Mouse (Mus musculus) liver, embryonic 16.5 days (tissue): ENCODE results near the gene Vdac2. TPM values are rescaled to one million over a fixed set of nuclear protein-coding genes. Genes with fewer than 3 reads are reported as not detected.

ENCODE experiments used
- ATAC-seq: fragments of 200-750 bp; cut with Nextera tagmentation; 2 replicates; pipeline ENCODE4 v1.8.0; 2017; ENCODE audit warnings: low read depth, mild to moderate bottlenecking, moderate number of reproducible peaks, moderate library complexity
- H3K27ac ChIP-seq: fragments of 300-500 bp; sonication (generic); 2 replicates; pipeline ENCODE4 v1.5.1; 2014; ENCODE audit warnings: mild to moderate bottlenecking, low read length
- H3K27me3 ChIP-seq: fragments of 300-500 bp; sonication (generic); 2 replicates; pipeline ENCODE4 v1.6.1; 2014; ENCODE audit warnings: low read depth, low read length, mixed read lengths; ENCODE audit not compliant: control insufficient read depth, insufficient read depth
- H3K36me3 ChIP-seq: fragments of 300-500 bp; sonication (generic); 2 replicates; pipeline ENCODE4 v1.6.1; 2014; ENCODE audit warnings: mild to moderate bottlenecking; ENCODE audit not compliant: control insufficient read depth, insufficient read depth
- H3K4me1 ChIP-seq: fragments of 300-500 bp; sonication (generic); 2 replicates; pipeline ENCODE4 v1.6.1; 2014; ENCODE audit warnings: low read depth, low read length, mixed read lengths; ENCODE audit not compliant: control insufficient read depth
- H3K4me2 ChIP-seq: fragments of 300-500 bp; sonication (generic); 2 replicates; pipeline ENCODE4 v1.6.1; 2014; ENCODE audit warnings: low read depth, low read length, mixed read lengths
- H3K4me3 ChIP-seq: fragments of 300-500 bp; sonication (generic); 2 replicates; pipeline ENCODE4 v1.5.1; 2014; ENCODE audit warnings: low read depth, mild to moderate bottlenecking, low read length
- H3K9ac ChIP-seq: fragments of 300-500 bp; sonication (generic); 2 replicates; pipeline ENCODE4 v1.6.1; 2014; ENCODE audit warnings: low read depth, low read length
- H3K9me3 ChIP-seq: fragments of 300-500 bp; sonication (generic); replicated peaks from 2 replicates; pipeline ENCODE4 v1.6.1; 2016; ENCODE audit warnings: low read length; ENCODE audit not compliant: control insufficient read depth
- WGBS: fragments of 180-500 bp; shearing (Covaris S2); extraction: QIAGEN DNeasy Blood & Tissue Kit; methylation state at CpG from one replicate; pipeline ENCODE4 v1.1.7; 2014; ENCODE audit not compliant: insufficient replicate concordance; 5-methylcytosine and 5-hydroxymethylcytosine counted together
- polyA plus RNA-seq: library from polyadenylated mRNA; unstranded; fragments of >200 nt; fragmentation: Nextera tagmentation; extraction: Ambion mirVana; gene quantifications from 2 replicates; pipeline ENCODE4 v1.2.1, GENCODE M21; 2015

The Vdac2 gene
- polyA plus RNA-seq, 1 experiment from 2014 or later = 98.4 TPM

- Histone ChIP-seq H3K9me3 (no peaks in the 10 kb centered on the region), H3K36me3 (no peaks in the 10 kb centered on the region), H3K27ac (no peak overlapping the region), H3K4me3 (no peak overlapping the region), H3K4me2 (peak overlapping the region; percentile 35), H3K4me1 (peaks cover 11% of the 10 kb centered on the region), H3K27me3 (no peaks in the 10 kb centered on the region), H3K9ac (no peak overlapping the region)
- WGBS = 19% methylated on average over 14 of the region's 14 CpGs
- peak; percentile 69 for ATAC-seq
Measured at GRCm38 (mm10) chr14:21812590-21813162, 12.4 kb upstream of the Vdac2 start.

DNA sequence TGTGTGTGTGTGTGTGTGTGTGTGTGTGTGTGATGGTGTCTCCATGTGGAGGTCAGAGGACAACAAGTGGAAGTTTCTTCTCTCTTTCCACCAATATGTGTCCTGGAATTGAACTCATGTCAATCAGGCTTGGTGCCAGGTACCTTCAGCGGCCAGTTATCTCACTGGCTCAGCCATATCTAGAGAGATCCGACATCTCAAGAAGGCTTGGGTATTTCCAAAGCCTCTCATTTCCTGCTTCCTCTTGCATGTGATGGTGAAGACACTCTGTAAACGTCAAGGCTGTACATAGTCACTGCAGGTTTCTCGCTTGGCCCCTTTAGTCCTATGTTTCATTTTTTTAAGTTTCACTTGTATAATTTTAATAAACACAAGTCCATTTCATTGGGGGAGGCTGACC, 11.8 kb upstream of the Vdac2 start:
- H3K4me1 ChIP-seq = peaks cover 11% of the 10 kb centered on the region
- H3K9ac ChIP-seq = no peak overlapping the region
- peak overlapping the region; percentile 50 for H3K27ac ChIP-seq
- no peaks in the 10 kb centered on the region for H3K9me3 ChIP-seq
- no peaks in the 10 kb centered on the region for H3K36me3 ChIP-seq
- WGBS = 26% methylated on average over 4 of the region's 4 CpGs
- H3K27me3 ChIP-seq = no peaks in the 10 kb centered on the region
- ATAC-seq = peak; percentile 28
- no peak overlapping the region for H3K4me2 ChIP-seq
- no peak overlapping the region for H3K4me3 ChIP-seq

DNA sequence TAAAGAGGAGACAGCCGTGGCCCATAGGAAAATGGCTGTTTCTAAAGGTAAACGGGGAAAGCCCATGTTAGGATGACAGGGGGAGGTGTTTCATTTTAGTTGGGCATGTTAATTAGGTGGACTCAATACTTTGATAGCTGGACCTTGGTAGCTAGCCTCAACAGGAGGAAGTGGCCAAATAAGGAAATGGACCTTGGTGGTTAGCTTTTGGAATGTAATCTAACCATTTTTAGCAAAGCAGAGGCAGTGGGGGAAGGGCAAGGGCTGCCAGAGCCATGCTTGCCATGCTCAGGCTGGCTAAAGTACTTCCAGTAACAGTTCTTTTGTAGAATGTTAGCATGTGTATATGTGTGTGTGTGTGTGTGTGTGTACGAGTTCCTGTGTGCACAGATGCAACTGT, 11.2 kb upstream of the Vdac2 start:
- Histone ChIP-seq H3K4me3 (no peak overlapping the region), H3K36me3 (no peaks in the 10 kb centered on the region), H3K27ac (peak overlapping the region; percentile 50), H3K4me1 (peaks cover 11% of the 10 kb centered on the region), H3K9ac (no peak overlapping the region), H3K27me3 (no peaks in the 10 kb centered on the region), H3K9me3 (no peaks in the 10 kb centered on the region), H3K4me2 (no peak overlapping the region)
- 48% methylated on average over 3 of the region's 3 CpGs for WGBS
- ATAC-seq = no peak

DNA sequence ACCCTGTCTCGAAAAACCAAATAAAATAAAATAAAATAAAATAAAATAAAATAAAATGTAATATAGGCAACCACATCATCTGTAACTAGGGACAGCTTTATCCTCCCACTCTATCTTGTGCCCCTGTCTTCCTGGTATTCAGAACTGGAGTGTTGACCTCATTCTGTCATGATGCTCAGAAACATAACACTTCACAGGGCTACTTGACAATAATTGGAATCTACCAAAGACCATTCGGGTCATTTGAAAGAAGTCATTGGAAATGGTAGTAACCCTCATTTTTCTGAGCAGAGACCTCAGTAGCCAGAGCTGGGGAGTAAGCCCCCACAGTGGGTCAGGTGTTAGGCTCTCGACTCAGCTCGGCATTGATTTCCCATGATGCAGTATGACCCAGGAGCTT, 10.4 kb upstream of the Vdac2 start:
- Histone ChIP-seq H3K9me3 (no peaks in the 10 kb centered on the region), H3K4me3 (no peak overlapping the region), H3K4me1 (peaks cover 11% of the 10 kb centered on the region), H3K4me2 (no peak overlapping the region), H3K27me3 (no peaks in the 10 kb centered on the region), H3K9ac (no peak overlapping the region), H3K27ac (no peak overlapping the region), H3K36me3 (no peaks in the 10 kb centered on the region)
- ATAC-seq = no peak
- WGBS = 72% methylated on average over 4 of the region's 4 CpGs

GRCm38 (mm10) chr14:21816255-21816654, 8.8 kb upstream of the Vdac2 start:
- H3K36me3 ChIP-seq = no peaks in the 10 kb centered on the region
- H3K9ac ChIP-seq = no peak overlapping the region
- peaks cover 11% of the 10 kb centered on the region for H3K4me1 ChIP-seq
- no peak for ATAC-seq
- H3K4me2 ChIP-seq = no peak overlapping the region
- no peaks in the 10 kb centered on the region for H3K9me3 ChIP-seq
- no peaks in the 10 kb centered on the region for H3K27me3 ChIP-seq
- no peak overlapping the region for H3K4me3 ChIP-seq
- WGBS = 61% methylated on average over 3 of the region's 3 CpGs
- no peak overlapping the region for H3K27ac ChIP-seq

- no peak for ATAC-seq
- Histone ChIP-seq H3K27ac (no peak overlapping the region), H3K4me2 (no peak overlapping the region), H3K4me1 (peaks cover 16% of the 10 kb centered on the region), H3K36me3 (no peaks in the 10 kb centered on the region), H3K27me3 (no peaks in the 10 kb centered on the region), H3K9ac (no peak overlapping the region), H3K4me3 (no peak overlapping the region), H3K9me3 (no peaks in the 10 kb centered on the region)
- 61% methylated on average over 4 of the region's 4 CpGs for WGBS
Measured at GRCm38 (mm10) chr14:21817453-21817852, 7.6 kb upstream of the Vdac2 start.

GRCm38 (mm10) chr14:21820880-21821505, 4.0 kb upstream of the Vdac2 start:
- Histone ChIP-seq H3K27ac (no peak overlapping the region), H3K27me3 (no peaks in the 10 kb centered on the region), H3K4me3 (no peak overlapping the region), H3K9me3 (no peaks in the 10 kb centered on the region), H3K9ac (no peak overlapping the region), H3K36me3 (no peaks in the 10 kb centered on the region), H3K4me1 (peaks cover 24% of the 10 kb centered on the region), H3K4me2 (no peak overlapping the region)
- no peak for ATAC-seq
- WGBS = 79% methylated on average over 4 of the region's 4 CpGs

- H3K4me2 ChIP-seq = no peak overlapping the region
- no peak overlapping the region for H3K9ac ChIP-seq
- H3K9me3 ChIP-seq = no peaks in the 10 kb centered on the region
- no peak overlapping the region for H3K4me3 ChIP-seq
- peak overlapping the region; percentile 96 for H3K27ac ChIP-seq
- WGBS = 48% methylated on average over 7 of the region's 7 CpGs
- no peaks in the 10 kb centered on the region for H3K27me3 ChIP-seq
- ATAC-seq = no peak
- peaks cover 34% of the 10 kb centered on the region for H3K4me1 ChIP-seq
- H3K36me3 ChIP-seq = no peaks in the 10 kb centered on the region
Measured at GRCm38 (mm10) chr14:21822307-21822706, 2.7 kb upstream of the Vdac2 start.

- no peaks in the 10 kb centered on the region for H3K36me3 ChIP-seq
- no peaks in the 10 kb centered on the region for H3K9me3 ChIP-seq
- H3K27ac ChIP-seq = peak overlapping the region; percentile 96
- peak overlapping the region; percentile 11; the same call in 1 of the 2 replicates for H3K4me3 ChIP-seq
- peaks cover 34% of the 10 kb centered on the region for H3K4me1 ChIP-seq
- H3K4me2 ChIP-seq = peak overlapping the region; percentile 39
- H3K9ac ChIP-seq = peak overlapping the region; percentile 56
- WGBS = 10% methylated on average over 7 of the region's 7 CpGs
- peak; percentile 92 for ATAC-seq
- H3K27me3 ChIP-seq = no peaks in the 10 kb centered on the region
Measured at GRCm38 (mm10) chr14:21822795-21823374, 2.2 kb upstream of the Vdac2 start.
